Mouse (Mus musculus) heart, embryonic 11.5 days (tissue): ENCODE measurements around the gene Atrnl1. TPM values are rescaled to one million over a fixed set of nuclear protein-coding genes. Genes with fewer than 3 reads are reported as not detected.
A peak's percentile ranks its signal among the peaks of the same experiment; 100 is the strongest.

ENCODE experiments used
- ATAC-seq: fragments of 200-750 bp; cut with Nextera tagmentation; replicated peaks from 2 replicates; pipeline ENCODE4 v1.8.0; 2017; ENCODE audit warnings: moderate library complexity; ENCODE audit not compliant: insufficient number of reproducible peaks, low FRiP score, low TSS enrichment
- H3K27ac ChIP-seq: fragments of 300-500 bp; sonication (generic); 2 replicates; pipeline ENCODE4 v1.5.1; 2014; ENCODE audit warnings: mild to moderate bottlenecking, low read depth, low read length
- H3K27me3 ChIP-seq: fragments of 300-500 bp; sonication (generic); 2 replicates; pipeline ENCODE4 v1.6.1; 2014; ENCODE audit warnings: mild to moderate bottlenecking, low read length, mixed read lengths; ENCODE audit not compliant: control insufficient read depth, insufficient read depth
- H3K36me3 ChIP-seq: fragments of 300-500 bp; sonication (generic); 2 replicates; pipeline ENCODE4 v1.6.1; 2014; ENCODE audit warnings: mild to moderate bottlenecking, low read length, moderate library complexity, mixed read lengths; ENCODE audit not compliant: control insufficient read depth, insufficient read depth
- H3K4me1 ChIP-seq: fragments of 300-500 bp; sonication (generic); 2 replicates; pipeline ENCODE4 v1.6.1; 2014; ENCODE audit warnings: low read length; ENCODE audit not compliant: control insufficient read depth, insufficient read depth
- H3K4me2 ChIP-seq: fragments of 300-500 bp; sonication (generic); 2 replicates; pipeline ENCODE4 v1.6.1; 2014; ENCODE audit warnings: mild to moderate bottlenecking, moderate library complexity
- H3K4me3 ChIP-seq: fragments of 300-500 bp; sonication (generic); 2 replicates; pipeline ENCODE4 v1.5.1; 2014; ENCODE audit warnings: low read depth, low read length
- H3K9ac ChIP-seq: fragments of 300-500 bp; sonication (generic); 2 replicates; pipeline ENCODE4 v1.6.1; 2014; ENCODE audit warnings: mild to moderate bottlenecking, low read depth, low read length, moderate library complexity
- H3K9me3 ChIP-seq: fragments of 300-500 bp; sonication (generic); replicated peaks from 2 replicates; pipeline ENCODE4 v1.6.1; 2016; ENCODE audit warnings: low read length; ENCODE audit not compliant: control insufficient read depth
- WGBS: fragments of 180-500 bp; shearing (Covaris S2); extraction: QIAGEN DNeasy Blood & Tissue Kit; methylation state at CpG from one replicate; pipeline ENCODE4 v1.1.7; 2014; ENCODE audit not compliant: insufficient replicate concordance; 5-methylcytosine and 5-hydroxymethylcytosine counted together
- polyA plus RNA-seq: library from polyadenylated mRNA; unstranded; fragments of >200 nt; fragmentation: Nextera tagmentation; extraction: Ambion mirVana; gene quantifications from 2 replicates; pipeline ENCODE4 v1.2.1, GENCODE M21; 2014

The Atrnl1 gene
- polyA plus RNA-seq, 1 experiment from 2014 or later = 4.0 TPM

DNA sequence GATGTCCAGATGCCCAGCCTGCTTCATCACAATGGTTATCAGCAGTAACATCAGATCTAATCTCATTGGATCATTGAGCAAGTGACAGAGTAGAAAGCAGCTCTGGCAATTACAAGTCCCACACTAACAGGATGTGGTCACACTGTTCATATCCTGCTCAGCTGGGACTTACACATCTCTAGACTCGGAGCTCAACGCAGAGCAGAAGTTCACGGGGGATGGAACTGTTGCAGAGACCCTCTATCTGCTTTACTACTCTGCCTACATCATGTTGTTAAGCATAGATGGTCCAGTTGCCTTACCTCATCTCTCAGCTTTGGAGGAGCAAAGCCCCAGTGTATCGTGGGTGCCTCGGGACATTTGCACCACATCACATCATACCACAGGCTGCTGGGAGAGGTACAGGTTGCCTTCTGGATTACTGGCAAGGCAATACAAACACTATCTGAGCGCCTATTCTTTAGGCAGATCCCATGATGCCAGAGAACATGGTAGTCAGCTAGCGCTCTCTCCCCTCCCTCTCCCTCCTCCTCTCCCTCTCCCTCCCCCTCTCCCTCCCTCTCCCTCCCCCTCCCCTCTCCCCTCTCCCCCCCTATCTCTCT, 533.1 kb downstream of the Atrnl1 start:
- H3K36me3 ChIP-seq = no peaks in the 10 kb centered on the region
- no peaks in the 10 kb centered on the region for H3K9me3 ChIP-seq
- no peak overlapping the region for H3K9ac ChIP-seq
- H3K27me3 ChIP-seq = no peaks in the 10 kb centered on the region
- no peak for ATAC-seq
- WGBS = 86% methylated on average over 7 of the region's 7 CpGs
- H3K27ac ChIP-seq = no peak overlapping the region
- H3K4me1 ChIP-seq = peaks cover 8% of the 10 kb centered on the region
- H3K4me3 ChIP-seq = no peak overlapping the region
- H3K4me2 ChIP-seq = no peak overlapping the region

- H3K4me2 ChIP-seq = no peak overlapping the region
- ATAC-seq = no peak
- no peaks in the 10 kb centered on the region for H3K9me3 ChIP-seq
- H3K9ac ChIP-seq = no peak overlapping the region
- H3K36me3 ChIP-seq = no peaks in the 10 kb centered on the region
- H3K27me3 ChIP-seq = no peaks in the 10 kb centered on the region
- no peak overlapping the region for H3K27ac ChIP-seq
- WGBS = 42% methylated on average over 9 of the region's 9 CpGs
- peaks cover 8% of the 10 kb centered on the region for H3K4me1 ChIP-seq
- H3K4me3 ChIP-seq = no peak overlapping the region
Observed at GRCm38 (mm10) chr19:58145521-58145920, 534.7 kb downstream of the Atrnl1 start.

DNA sequence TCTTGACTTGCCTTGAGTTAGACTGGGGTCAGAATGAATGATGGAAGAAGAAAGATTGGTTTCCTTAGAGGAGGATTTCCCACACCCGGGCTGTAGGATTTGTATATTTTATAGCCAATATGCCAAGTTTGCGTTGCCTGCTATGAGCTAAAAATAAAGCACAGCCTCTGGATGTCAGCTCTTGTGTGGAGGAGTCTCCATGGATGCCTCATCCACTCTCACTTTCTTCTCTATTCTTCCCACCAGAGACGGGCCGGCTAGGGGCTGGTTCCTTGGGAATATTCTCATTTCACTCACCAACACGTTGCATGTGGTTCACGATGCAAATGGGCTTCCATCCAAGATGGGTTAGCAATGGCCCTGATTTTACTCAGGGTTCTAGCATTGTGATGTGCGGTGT, 540.4 kb downstream of the Atrnl1 start:
- 86% methylated on average over 7 of the region's 7 CpGs for WGBS

DNA sequence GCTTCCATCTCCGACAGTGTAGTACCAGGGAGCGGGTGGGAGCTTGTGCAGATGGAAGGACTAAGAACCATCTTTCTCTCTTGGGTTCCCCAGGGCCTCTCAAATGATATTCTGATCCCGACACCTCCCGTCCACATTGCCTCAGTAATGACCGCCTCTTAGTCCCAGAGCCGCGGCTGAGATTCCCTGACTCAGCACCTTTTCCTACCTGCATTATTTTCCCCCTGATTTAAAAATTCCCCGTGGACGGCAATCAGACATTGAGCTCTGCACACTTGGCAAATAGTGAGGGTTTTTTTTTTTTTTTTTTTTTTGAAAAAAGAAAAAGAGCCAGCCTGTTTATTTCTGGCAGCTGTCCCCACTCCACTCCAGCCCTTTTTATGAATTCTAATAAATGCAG, 550.7 kb downstream of the Atrnl1 start:
- H3K9ac ChIP-seq = no peak overlapping the region
- no peaks in the 10 kb centered on the region for H3K9me3 ChIP-seq
- H3K4me3 ChIP-seq = no peak overlapping the region
- H3K4me1 ChIP-seq = no peaks in the 10 kb centered on the region
- H3K27ac ChIP-seq = no peak overlapping the region
- ATAC-seq = no peak
- H3K36me3 ChIP-seq = no peaks in the 10 kb centered on the region
- no peak overlapping the region for H3K4me2 ChIP-seq
- WGBS = 76% methylated on average over 9 of the region's 9 CpGs
- peaks cover 2% of the 10 kb centered on the region; the same call in 1 of the 2 replicates for H3K27me3 ChIP-seq

More for the DNA sequence above, 540.4 kb downstream of the Atrnl1 start:
- no peaks in the 10 kb centered on the region for H3K9me3 ChIP-seq
- no peak overlapping the region for H3K4me2 ChIP-seq
- H3K4me1 ChIP-seq = no peaks in the 10 kb centered on the region; the same call in 1 of the 2 replicates
- H3K4me3 ChIP-seq = no peak overlapping the region
- H3K27ac ChIP-seq = no peak overlapping the region
- H3K27me3 ChIP-seq = no peaks in the 10 kb centered on the region
- H3K36me3 ChIP-seq = no peaks in the 10 kb centered on the region
- no peak overlapping the region for H3K9ac ChIP-seq
- ATAC-seq = no peak

DNA sequence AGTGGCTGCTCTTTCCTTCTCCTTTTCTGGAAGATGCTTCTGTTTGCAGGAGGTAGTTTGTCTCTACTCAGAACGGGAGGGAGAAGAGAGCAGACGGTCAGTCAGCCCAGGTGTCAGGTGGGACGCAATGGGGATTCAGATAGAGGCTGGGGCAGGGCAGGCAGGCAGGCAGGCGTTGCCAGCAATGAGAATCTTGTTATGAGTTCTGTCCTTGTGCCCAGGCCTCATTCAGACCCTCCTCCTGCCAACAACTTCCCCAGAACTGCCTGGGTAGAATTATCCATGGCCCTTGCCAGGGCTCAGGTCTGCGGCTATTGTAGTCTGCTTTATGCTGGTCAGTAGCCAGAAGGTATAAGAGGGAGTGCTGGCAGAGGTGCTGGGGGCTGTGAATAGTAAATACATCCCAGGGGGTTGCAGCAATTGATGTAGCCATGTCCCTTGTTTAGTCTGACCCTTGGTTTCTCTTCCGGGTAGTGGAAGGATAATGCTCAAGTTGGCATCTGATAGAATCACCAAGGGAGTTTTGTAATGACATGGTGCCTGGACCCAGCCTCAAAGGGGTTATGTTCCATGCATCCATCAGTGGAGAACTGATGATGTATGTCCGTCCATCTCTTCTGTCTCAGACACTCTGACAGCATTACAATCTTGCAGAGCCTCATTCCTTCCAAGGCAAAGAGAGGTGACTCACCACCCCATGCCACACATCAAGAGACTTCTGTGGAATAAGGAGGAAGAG, 554.2 kb downstream of the Atrnl1 start:
- no peak for ATAC-seq
- no peaks in the 10 kb centered on the region for H3K9me3 ChIP-seq
- H3K27me3 ChIP-seq = peaks cover 4% of the 10 kb centered on the region; the same call in 1 of the 2 replicates
- no peak overlapping the region for H3K27ac ChIP-seq
- WGBS = 68% methylated on average over 7 of the region's 7 CpGs
- no peaks in the 10 kb centered on the region for H3K4me1 ChIP-seq
- H3K9ac ChIP-seq = no peak overlapping the region
- H3K4me3 ChIP-seq = no peak overlapping the region
- H3K36me3 ChIP-seq = no peaks in the 10 kb centered on the region
- no peak overlapping the region for H3K4me2 ChIP-seq

- peaks cover 4% of the 10 kb centered on the region; the same call in 1 of the 2 replicates for H3K27me3 ChIP-seq
- H3K4me2 ChIP-seq = no peak overlapping the region
- no peak for ATAC-seq
- WGBS = 48% methylated on average over 9 of the region's 9 CpGs
- no peak overlapping the region for H3K9ac ChIP-seq
- H3K4me3 ChIP-seq = no peak overlapping the region
- no peaks in the 10 kb centered on the region for H3K36me3 ChIP-seq
- H3K27ac ChIP-seq = no peak overlapping the region
- no peaks in the 10 kb centered on the region for H3K9me3 ChIP-seq
- H3K4me1 ChIP-seq = no peaks in the 10 kb centered on the region
Observed at GRCm38 (mm10) chr19:58165635-58166015, 554.8 kb downstream of the Atrnl1 start.

DNA sequence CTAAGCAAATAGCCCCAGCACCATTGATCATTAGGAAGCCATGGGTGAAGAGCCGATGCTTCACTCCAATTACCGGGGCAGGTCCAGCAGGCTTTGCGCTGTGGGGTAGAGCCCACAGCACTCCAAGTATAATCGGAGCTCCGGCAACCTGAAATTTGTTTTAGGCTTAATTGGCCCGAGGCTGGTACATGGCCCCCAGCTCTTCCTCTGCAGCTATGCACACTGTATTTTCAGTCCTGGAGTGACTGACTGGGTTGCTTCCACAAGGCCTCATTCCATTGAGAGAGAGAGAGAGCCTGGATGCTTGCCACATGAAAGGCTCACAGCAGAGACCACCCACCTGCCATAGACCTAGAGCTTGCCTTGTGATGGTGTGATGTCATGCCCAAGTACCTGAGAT, 555.3 kb downstream of the Atrnl1 start:
- 76% methylated on average over 6 of the region's 6 CpGs for WGBS
- Histone ChIP-seq H3K4me2 (no peak overlapping the region), H3K27me3 (peaks cover 4% of the 10 kb centered on the region; the same call in 1 of the 2 replicates), H3K27ac (no peak overlapping the region), H3K9me3 (no peaks in the 10 kb centered on the region), H3K4me3 (no peak overlapping the region), H3K9ac (no peak overlapping the region), H3K36me3 (no peaks in the 10 kb centered on the region), H3K4me1 (no peaks in the 10 kb centered on the region)
- ATAC-seq = no peak

- Histone ChIP-seq H3K27ac (no peak overlapping the region), H3K36me3 (no peaks in the 10 kb centered on the region), H3K9ac (no peak overlapping the region), H3K4me3 (no peak overlapping the region), H3K9me3 (no peaks in the 10 kb centered on the region), H3K4me2 (no peak overlapping the region), H3K27me3 (no peaks in the 10 kb centered on the region), H3K4me1 (no peaks in the 10 kb centered on the region)
- no peak for ATAC-seq
- 76% methylated on average over 10 of the region's 10 CpGs for WGBS
Observed at GRCm38 (mm10) chr19:58178410-58178809, 567.6 kb downstream of the Atrnl1 start.

DNA sequence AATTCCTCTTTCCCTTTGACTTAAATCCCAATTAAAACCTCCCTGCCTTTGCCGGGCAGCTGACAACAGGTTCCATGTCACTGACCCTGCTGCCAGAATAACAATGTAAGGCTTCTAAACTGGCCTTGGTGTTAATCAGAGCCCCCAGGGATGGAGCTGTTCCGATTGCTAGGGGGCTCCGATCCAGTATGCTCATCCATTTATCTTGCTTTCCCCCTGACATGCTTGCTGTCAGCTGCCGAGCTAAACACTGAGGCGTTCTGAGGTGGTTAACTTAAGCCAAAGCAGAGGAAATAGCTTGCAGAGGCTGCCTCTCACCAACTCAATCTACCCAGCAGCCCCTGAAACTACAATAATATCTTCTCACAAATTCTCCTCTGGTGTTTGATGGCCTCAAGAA, 569.9 kb downstream of the Atrnl1 start:
- ATAC-seq = no peak
- WGBS = 11% methylated on average over 5 of the region's 5 CpGs
- Histone ChIP-seq H3K4me3 (no peak overlapping the region), H3K4me1 (no peaks in the 10 kb centered on the region), H3K36me3 (no peaks in the 10 kb centered on the region), H3K9me3 (no peaks in the 10 kb centered on the region), H3K27ac (no peak overlapping the region), H3K27me3 (no peaks in the 10 kb centered on the region), H3K9ac (no peak overlapping the region), H3K4me2 (0 out of 2 replicates have a peak overlapping the region, but pooled peaks have one; percentile 29)
